Mouse (Mus musculus): ENCODE data around the gene Vill. TPM values are rescaled to one million over a fixed set of nuclear protein-coding genes. Genes with fewer than 3 reads are reported as not detected.

Gene Vill
- polyA plus RNA-seq (2012; rRNA removed) = 6.0 and 6.1 TPM in 2 replicates

- WGBS = 17% methylated on average over 22 of the region's 22 CpGs
These were observed at the start of gene Vill for GRCm38 (mm10) chr9:119052154-119052944. Gene Vill (plus strand): TSS chr9:119052778.

GRCm38 (mm10) chr9:119003990-119004702 is 48.4 kb upstream of the Vill start:
- DNase-seq (ENCODE audit: low read depth, low spot score) = no peak
- 91% methylated on average over 23 of the region's 23 CpGs for WGBS

More at GRCm38 (mm10) chr9:119052154-119052944, at the start of gene Vill:
- peak; percentile 46 for DNase-seq (ENCODE audit: low read depth, low spot score)

GRCm38 (mm10) chr9:119004703-119005076 is 47.9 kb upstream of the Vill start:
- no peak for DNase-seq (ENCODE audit: low read depth, low spot score)
- WGBS = 92% methylated on average over 16 of the region's 16 CpGs

GRCm38 (mm10) chr9:119005303-119006029 is 47.1 kb upstream of the Vill start:
- no peak for DNase-seq (ENCODE audit: low read depth, low spot score)
- WGBS = 86% methylated on average over 15 of the region's 15 CpGs

- WGBS = 66% methylated on average over 10 of the region's 10 CpGs
These were observed 45.3 kb upstream of the Vill start for GRCm38 (mm10) chr9:119007266-119007665.

GRCm38 (mm10) chr9:119008871-119009270 is 43.7 kb upstream of the Vill start:
- DNase-seq (ENCODE audit: low read depth, low spot score) = no peak
- WGBS = 83% methylated on average over 7 of the region's 7 CpGs

More at GRCm38 (mm10) chr9:119007266-119007665, 45.3 kb upstream of the Vill start:
- no peak for DNase-seq (ENCODE audit: low read depth, low spot score)

GRCm38 (mm10) chr9:119010156-119010710 is 42.3 kb upstream of the Vill start:
- WGBS = 74% methylated on average over 13 of the region's 13 CpGs
- DNase-seq (ENCODE audit: low read depth, low spot score) = no peak

GRCm38 (mm10) chr9:119016785-119017507 is 35.6 kb upstream of the Vill start:
- no peak for DNase-seq (ENCODE audit: low read depth, low spot score)
- WGBS = 78% methylated on average over 7 of the region's 7 CpGs

- 65% methylated on average over 7 of the region's 7 CpGs for WGBS
These were observed 30.8 kb upstream of the Vill start for GRCm38 (mm10) chr9:119021731-119022130.

GRCm38 (mm10) chr9:119025263-119025662 is 27.3 kb upstream of the Vill start:
- DNase-seq (ENCODE audit: low read depth, low spot score) = no peak
- 62% methylated on average over 6 of the region's 6 CpGs for WGBS

More at GRCm38 (mm10) chr9:119021731-119022130, 30.8 kb upstream of the Vill start:
- DNase-seq (ENCODE audit: low read depth, low spot score) = no peak

GRCm38 (mm10) chr9:119025832-119026331 is 26.7 kb upstream of the Vill start:
- 91% methylated on average over 7 of the region's 7 CpGs for WGBS
- DNase-seq (ENCODE audit: low read depth, low spot score) = no peak

- WGBS = 92% methylated on average over 7 of the region's 7 CpGs
- DNase-seq (ENCODE audit: low read depth, low spot score) = no peak
These were observed 25.2 kb upstream of the Vill start for GRCm38 (mm10) chr9:119027337-119027736.

GRCm38 (mm10) chr9:119028226-119029195 is 24.1 kb upstream of the Vill start:
- no peak for DNase-seq (ENCODE audit: low read depth, low spot score)
- WGBS = 95% methylated on average over 27 of the region's 27 CpGs

GRCm38 (mm10) chr9:119029568-119029967 is 23.0 kb upstream of the Vill start:
- WGBS = 56% methylated on average over 7 of the region's 7 CpGs
- no peak for DNase-seq (ENCODE audit: low read depth, low spot score)

GRCm38 (mm10) chr9:119031038-119031437 is 21.5 kb upstream of the Vill start:
- WGBS = 72% methylated on average over 4 of the region's 4 CpGs
- no peak for DNase-seq (ENCODE audit: low read depth, low spot score)

GRCm38 (mm10) chr9:119031772-119032171 is 20.8 kb upstream of the Vill start:
- WGBS = 67% methylated on average over 14 of the region's 14 CpGs

GRCm38 (mm10) chr9:119032538-119032937 is 20.0 kb upstream of the Vill start:
- DNase-seq (ENCODE audit: low read depth, low spot score) = no peak
- WGBS = 85% methylated on average over 9 of the region's 9 CpGs

More at GRCm38 (mm10) chr9:119031772-119032171, 20.8 kb upstream of the Vill start:
- no peak for DNase-seq (ENCODE audit: low read depth, low spot score)

Measured in large intestine, adult 2 months (tissue).